Mouse (Mus musculus): ENCODE results near the gene Slamf1.
"Not testable (repeated sequence)": the region's sequence is repeated elsewhere in the genome, so short reads cannot be mapped to it uniquely, and the experiment has no call there.

Slamf1 gene

DNA sequence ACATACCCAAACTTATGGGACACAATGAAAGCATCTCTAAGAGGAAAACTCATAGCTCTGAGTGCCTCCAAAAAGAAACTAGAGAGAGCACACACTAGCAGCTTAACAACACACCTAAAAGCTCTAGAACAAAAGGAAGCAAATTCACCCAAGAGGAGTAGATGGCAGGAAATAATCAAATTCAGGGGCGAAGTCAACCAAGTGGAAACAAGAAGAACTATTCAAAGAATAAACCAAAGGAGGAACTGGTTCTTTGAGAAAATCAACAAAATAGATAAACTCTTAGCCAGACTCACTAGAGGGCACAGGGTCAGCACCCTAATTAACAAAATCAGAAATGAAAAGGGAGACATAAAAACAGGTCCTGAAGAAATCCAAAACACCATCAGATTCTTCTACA, 44.1 kb downstream of the Slamf1 start:
- not testable (repeated sequence) for DNase-seq

DNA sequence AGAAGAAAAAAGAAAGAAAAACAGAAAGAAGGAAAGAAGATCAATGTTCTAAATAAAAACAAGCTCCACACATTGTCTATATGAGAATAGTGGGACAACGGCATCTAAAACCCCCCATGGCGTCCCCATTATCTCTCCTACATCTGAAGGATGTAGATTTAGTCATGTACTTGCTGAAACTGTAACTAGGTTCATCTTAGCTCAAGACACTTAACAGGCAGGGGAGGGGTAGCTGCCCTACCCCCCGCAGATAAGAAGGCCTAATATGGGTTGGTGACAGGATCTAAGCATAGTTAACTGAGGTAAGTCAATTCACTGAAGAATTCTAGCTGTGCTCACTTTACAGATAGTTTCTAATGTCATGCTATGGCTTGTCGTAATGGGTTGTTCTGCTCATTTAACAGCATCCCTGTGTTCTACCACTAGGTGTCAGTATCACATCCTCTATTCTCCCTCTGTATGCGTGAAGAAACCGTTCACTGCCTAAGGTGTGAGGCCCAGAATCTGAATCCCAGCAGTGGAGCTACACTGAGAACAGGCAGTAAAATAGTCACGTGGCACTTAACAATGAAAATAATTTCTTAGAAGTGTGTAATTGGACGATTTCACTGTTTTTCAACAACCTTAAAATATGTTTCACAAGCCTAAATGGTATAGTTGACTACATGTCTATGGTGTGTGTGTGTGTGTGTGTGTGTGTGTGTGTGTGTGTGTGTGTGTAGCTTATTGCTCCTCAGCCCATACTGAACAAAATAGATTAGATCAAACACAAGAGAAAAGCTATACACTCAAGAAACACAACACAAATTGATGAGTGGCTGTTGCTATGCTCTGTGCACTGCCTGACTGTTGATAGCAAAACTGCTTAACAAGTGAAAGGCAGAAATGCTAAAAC, 48.9 kb downstream of the Slamf1 start:
- no peak for DNase-seq

GRCm38 (mm10) chr1:171816991-171817390, 50.1 kb downstream of the Slamf1 start:
- DNase-seq = no peak

GRCm38 (mm10) chr1:171821331-171821730, 54.4 kb downstream of the Slamf1 start:
- no peak for DNase-seq

- DNase-seq = no peak
These were observed 58.5 kb downstream of the Slamf1 start for GRCm38 (mm10) chr1:171825462-171825861.

- no peak for DNase-seq
These were observed 59.2 kb downstream of the Slamf1 start for GRCm38 (mm10) chr1:171826164-171826563.

DNA sequence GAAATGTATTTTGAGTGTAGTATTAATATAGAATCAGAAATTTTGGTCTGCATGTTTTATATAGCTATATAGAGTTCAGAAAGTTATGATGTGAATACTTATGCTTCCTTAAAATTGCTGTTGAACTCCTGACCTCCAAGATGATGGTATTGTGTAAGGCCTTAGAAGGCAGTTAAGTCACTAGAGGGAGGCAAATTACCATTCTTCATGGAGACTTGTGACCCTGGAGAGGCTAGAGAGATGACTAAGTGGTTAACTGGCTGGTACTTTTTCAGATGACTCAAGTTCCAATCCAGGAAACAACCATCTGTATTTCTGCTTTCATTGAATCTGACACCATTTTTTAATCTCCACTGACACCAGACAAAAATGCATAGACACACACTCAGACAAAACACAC, 60.7 kb downstream of the Slamf1 start:
- no peak for DNase-seq

- DNase-seq = no peak
These were observed 72.6 kb downstream of the Slamf1 start, which contains the start of gene Cd84 for GRCm38 (mm10) chr1:171839488-171839887. Gene Cd84, plus strand, starts transcription at chr1:171839697.

- no peak for DNase-seq
These were observed 73.6 kb downstream of the Slamf1 start for GRCm38 (mm10) chr1:171840450-171841023.

- DNase-seq = no peak
These were observed 78.3 kb downstream of the Slamf1 start for GRCm38 (mm10) chr1:171845035-171845754.

GRCm38 (mm10) chr1:171848201-171848600, 81.3 kb downstream of the Slamf1 start:
- no peak for DNase-seq

DNA sequence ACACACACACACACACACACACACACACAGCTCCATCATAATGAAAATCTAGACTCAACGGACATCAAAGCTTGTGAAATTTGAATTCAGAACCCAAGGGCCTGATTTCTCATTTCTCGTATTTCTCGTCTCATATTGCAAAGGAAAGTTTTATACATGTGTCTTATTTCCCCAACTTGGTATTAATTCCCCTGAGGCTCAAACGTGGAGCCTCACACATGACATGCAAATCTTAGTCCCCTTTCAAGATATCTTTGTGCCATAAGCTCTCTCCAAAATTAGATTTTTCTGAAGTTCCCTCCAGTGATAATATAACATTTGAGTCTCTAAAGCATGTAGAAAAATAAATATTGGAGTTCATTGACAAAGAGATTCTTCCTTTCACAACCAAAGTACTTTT, 81.8 kb downstream of the Slamf1 start:
- DNase-seq = no peak

- DNase-seq = no peak
These were observed 82.5 kb downstream of the Slamf1 start for GRCm38 (mm10) chr1:171849454-171849853.

Measured in right cerebral cortex, postnatal 4 days (tissue).